Mouse (Mus musculus): ENCODE measurements at regions not wholly inside any gene's neighbourhood (a gene's known extent, or its start where the extent isn't known, plus 50 kb on each side); places are given as distances from the start of the nearest gene placed in this dataset.
A peak's percentile ranks its signal among the peaks of the same experiment; 100 is the strongest.

GRCm38 (mm10) chr4:81177443-81178041 lies 265.1 kb downstream of the Mpdz start:
- no peak overlapping the region for H3K9ac ChIP-seq (ENCODE audit: control insufficient read depth, low read depth, low read length, poor library complexity, severe bottlenecking)
- H3K36me3 ChIP-seq (ENCODE audit: control insufficient read depth in 1 of 2, insufficient read depth in 2 of 2, low read length in 2 of 2), result no peaks in the 10 kb centered on the region
- H3K4me1 ChIP-seq (ENCODE audit: control insufficient read depth in 1 of 2, insufficient read depth in 2 of 2, low read length in 2 of 2), result no peaks in the 10 kb centered on the region
- H3K4me3 ChIP-seq (ENCODE audit: control insufficient read depth in 1 of 2, insufficient read depth in 1 of 2, low read depth in 2 of 2, low read length in 2 of 2), result no peak overlapping the region
- H3K27me3 ChIP-seq (ENCODE audit: control insufficient read depth in 1 of 2, insufficient read depth in 2 of 2, low read length in 2 of 2), result no peaks in the 10 kb centered on the region
- DNase-seq (ENCODE audit: low read depth, low spot score), result no peak
- H3K27ac ChIP-seq (ENCODE audit: control insufficient read depth, low read depth, low read length), result no peak overlapping the region
- H3K79me2 ChIP-seq (ENCODE audit: control insufficient read depth, insufficient read depth, low read length, poor library complexity), result no peaks in the 10 kb centered on the region
- TF ChIP-seq RCOR1 (IDR thresholded peaks at IDR 0.05; ENCODE audit: low read depth, low read length) (no peak), EP300 (IDR thresholded peaks at IDR 0.05; ENCODE audit: low read depth in 1 of 2, low read length in 2 of 2) (no peak), UBTF (IDR thresholded peaks at IDR 0.05; ENCODE audit: borderline replicate concordance, insufficient read depth, low read depth, low read length) (no peak)
- H3K9me3 ChIP-seq (replicated peaks; ENCODE audit: insufficient read depth, low read length), result no peaks in the 10 kb centered on the region

GRCm38 (mm10) chr4:81178047-81178781 lies 264.4 kb downstream of the Mpdz start:
- Histone ChIP-seq H3K27ac (ENCODE audit: control insufficient read depth, low read depth, low read length) (no peak overlapping the region), H3K9me3 (replicated peaks; ENCODE audit: insufficient read depth, low read length) (no peaks in the 10 kb centered on the region), H3K4me1 (ENCODE audit: control insufficient read depth in 1 of 2, insufficient read depth in 2 of 2, low read length in 2 of 2) (no peaks in the 10 kb centered on the region), H3K4me3 (ENCODE audit: control insufficient read depth in 1 of 2, insufficient read depth in 1 of 2, low read depth in 2 of 2, low read length in 2 of 2) (no peak overlapping the region), H3K9ac (ENCODE audit: control insufficient read depth, low read depth, low read length, poor library complexity, severe bottlenecking) (no peak overlapping the region), H3K27me3 (ENCODE audit: control insufficient read depth in 1 of 2, insufficient read depth in 2 of 2, low read length in 2 of 2) (no peaks in the 10 kb centered on the region), H3K79me2 (ENCODE audit: control insufficient read depth, insufficient read depth, low read length, poor library complexity) (no peaks in the 10 kb centered on the region), H3K36me3 (ENCODE audit: control insufficient read depth in 1 of 2, insufficient read depth in 2 of 2, low read length in 2 of 2) (no peaks in the 10 kb centered on the region)
- DNase-seq (ENCODE audit: low read depth, low spot score), result no peak
- TF ChIP-seq MAFK (IDR thresholded peaks at IDR 0.05; ENCODE audit: borderline replicate concordance, low read depth, low read length), result no peak
- no peak for TF ChIP-seq BHLHE40 (IDR thresholded peaks at IDR 0.05; ENCODE audit: borderline replicate concordance, low read depth, low read length)

GRCm38 (mm10) chr4:81178782-81179135 lies 263.9 kb downstream of the Mpdz start:
- TF ChIP-seq POLR2A (IDR thresholded peaks at IDR 0.05; ENCODE audit: control insufficient read depth in 1 of 2, insufficient read depth in 1 of 2, low read depth in 1 of 2, low read length in 2 of 2, poor library complexity in 1 of 2) (no peak), RCOR1 (IDR thresholded peaks at IDR 0.05; ENCODE audit: low read depth, low read length) (no peak), ZC3H11A (IDR thresholded peaks at IDR 0.05; ENCODE audit: low read depth, low read length) (no peak), RAD21 (IDR thresholded peaks at IDR 0.05; ENCODE audit: low read depth, low read length) (peak; percentile 24), TAL1 (IDR thresholded peaks at IDR 0.05; ENCODE audit: low read length) (no peak), CHD1 (IDR thresholded peaks at IDR 0.05; ENCODE audit: low read depth, low read length) (no peak), CTCF (IDR thresholded peaks at IDR 0.05 in 2 of 3, conservative IDR thresholded peaks at IDR 0.05 in 1 of 3; ENCODE audit: control insufficient read depth in 1 of 3, insufficient read depth in 1 of 3, low read depth in 2 of 3, low read length in 3 of 3, poor library complexity in 1 of 3, severe bottlenecking in 1 of 3) (peak; percentile 26 to 67 (median 27))
- no peak overlapping the region for H3K9ac ChIP-seq (ENCODE audit: control insufficient read depth, low read depth, low read length, poor library complexity, severe bottlenecking)
- no peaks in the 10 kb centered on the region for H3K4me1 ChIP-seq (ENCODE audit: control insufficient read depth in 1 of 2, insufficient read depth in 2 of 2, low read length in 2 of 2)
- H3K36me3 ChIP-seq (ENCODE audit: control insufficient read depth in 1 of 2, insufficient read depth in 2 of 2, low read length in 2 of 2), result no peaks in the 10 kb centered on the region
- no peaks in the 10 kb centered on the region for H3K79me2 ChIP-seq (ENCODE audit: control insufficient read depth, insufficient read depth, low read length, poor library complexity)
- no peaks in the 10 kb centered on the region for H3K27me3 ChIP-seq (ENCODE audit: control insufficient read depth in 1 of 2, insufficient read depth in 2 of 2, low read length in 2 of 2)
- H3K27ac ChIP-seq (ENCODE audit: control insufficient read depth, low read depth, low read length), result no peak overlapping the region
- H3K9me3 ChIP-seq (replicated peaks; ENCODE audit: insufficient read depth, low read length), result no peaks in the 10 kb centered on the region
- DNase-seq (ENCODE audit: low read depth, low spot score), result peak; percentile 2
- no peak overlapping the region for H3K4me3 ChIP-seq (ENCODE audit: control insufficient read depth in 1 of 2, insufficient read depth in 1 of 2, low read depth in 2 of 2, low read length in 2 of 2)

Measured in MEL (cell line).